Mouse (Mus musculus) megakaryocyte, embryonic 14.5 days (primary cell): Measurements from ENCODE around the gene Ccdc149. TPM values are rescaled to one million over a fixed set of nuclear protein-coding genes. Genes with fewer than 3 reads are reported as not detected.
A peak's percentile ranks its signal among the peaks of the same experiment; 100 is the strongest.

ENCODE experiments used
- H3K27me3 ChIP-seq: replicated peaks from 2 replicates; pipeline ENCODE3; 2012; ENCODE audit warnings: inconsistent platforms
- H3K36me3 ChIP-seq: replicated peaks from 2 replicates; pipeline ENCODE3; 2012; ENCODE audit warnings: low read length, inconsistent platforms, mixed read lengths
- H3K4me1 ChIP-seq: 2 replicates; pipeline ENCODE4 v1.6.1; 2012; ENCODE audit warnings: inconsistent platforms
- H3K4me3 ChIP-seq: replicated peaks from 2 replicates; pipeline ENCODE3; 2012; ENCODE audit warnings: moderate library complexity, mild to moderate bottlenecking, inconsistent platforms
- H3K9me3 ChIP-seq: 2 replicates; pipeline ENCODE4 v1.6.1; 2012; ENCODE audit warnings: inconsistent platforms
- FLI1 ChIP-seq: IDR thresholded peaks from 2 replicates; pipeline ENCODE4 v1.6.1; 2012; ENCODE audit warnings: low read length, inconsistent platforms, mixed read lengths
- GATA1 ChIP-seq: IDR thresholded peaks from 3 replicates; pipeline ENCODE4 v1.6.1; 2012; ENCODE audit warnings: mixed read lengths, low read length, inconsistent platforms, borderline replicate concordance
- polyA plus RNA-seq: library from polyadenylated mRNA; stranded (reverse); fragments of >175 nt; gene quantifications from 2 replicates; pipeline ENCODE4 v1.2.3, GENCODE M21; 2012; ENCODE audit warnings: low replicate concordance; ENCODE audit not compliant: insufficient read depth

The Ccdc149 gene
- 0.07 TPM in 1 of 2 replicates, not detected in the other for polyA plus RNA-seq

DNA sequence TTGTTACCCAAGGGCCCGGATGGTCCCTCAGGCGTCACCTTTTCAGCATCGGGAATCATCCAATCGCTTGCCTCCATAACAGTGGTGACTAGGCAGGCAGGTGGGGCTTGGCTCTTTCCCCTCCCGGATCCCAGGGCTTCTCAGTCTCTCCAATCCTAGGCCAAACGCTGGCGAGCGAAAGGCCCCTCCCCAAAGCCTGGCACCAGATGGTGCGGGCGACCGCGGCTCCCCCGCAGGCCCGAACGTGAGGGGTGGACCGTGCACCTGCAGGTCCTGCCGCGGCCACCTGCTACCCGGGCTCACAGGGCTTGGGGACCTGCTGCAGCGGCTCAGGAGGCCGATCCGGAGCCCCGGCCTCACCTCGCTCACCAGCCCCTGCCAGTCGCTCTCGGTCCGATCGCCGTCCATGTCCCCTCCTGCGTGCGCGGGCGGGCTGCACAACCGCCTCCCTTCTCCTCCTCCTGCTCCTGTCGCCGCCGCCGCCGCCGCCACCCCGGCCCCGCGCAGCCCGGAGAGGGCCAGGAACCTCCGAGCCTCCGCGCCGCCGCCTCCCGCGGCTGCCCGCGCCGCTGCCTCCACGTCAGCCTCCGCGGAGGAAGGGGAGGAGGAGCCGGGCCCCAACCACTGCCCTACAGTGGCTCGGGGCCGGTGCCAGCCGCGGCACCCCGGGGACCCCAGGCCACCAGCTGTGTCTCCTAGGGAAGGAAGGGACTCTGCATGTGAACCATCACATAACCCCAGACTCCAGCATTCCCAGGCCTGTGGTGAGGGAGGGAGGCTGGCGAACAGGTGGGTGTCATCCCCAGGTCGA is at the start of gene Ccdc149:
TSS of gene Ccdc149 (minus strand) at position 531 of the 811 bp plus-strand sequence.
- no peak for TF ChIP-seq GATA1
- TF ChIP-seq FLI1, result no peak
- Histone ChIP-seq H3K4me1 (peaks cover 14% of the 10 kb centered on the region), H3K27me3 (peaks cover 47% of the 10 kb centered on the region), H3K9me3 (peaks cover 18% of the 10 kb centered on the region), H3K4me3 (peak within 1 kb of the TSS; percentile 90), H3K36me3 (no peaks in the 10 kb centered on the region)

GRCm38 (mm10) chr5:52519921-52520320 is 48.6 kb upstream of the Ccdc149 start:
- Histone ChIP-seq H3K36me3 (no peaks in the 10 kb centered on the region), H3K9me3 (peaks cover 32% of the 10 kb centered on the region), H3K4me1 (peaks cover 16% of the 10 kb centered on the region), H3K4me3 (peak overlapping the region; percentile 33), H3K27me3 (peaks cover 17% of the 10 kb centered on the region)
- TF ChIP-seq GATA1, result no peak
- TF ChIP-seq FLI1, result no peak

- Histone ChIP-seq H3K27me3 (peaks cover 12% of the 10 kb centered on the region), H3K9me3 (peaks cover 24% of the 10 kb centered on the region), H3K4me3 (peak overlapping the region; percentile 86), H3K4me1 (peaks cover 11% of the 10 kb centered on the region), H3K36me3 (no peaks in the 10 kb centered on the region)
- TF ChIP-seq GATA1 (no peak), FLI1 (no peak)
These were observed 44.8 kb upstream of the Ccdc149 start for GRCm38 (mm10) chr5:52516072-52516476.

DNA sequence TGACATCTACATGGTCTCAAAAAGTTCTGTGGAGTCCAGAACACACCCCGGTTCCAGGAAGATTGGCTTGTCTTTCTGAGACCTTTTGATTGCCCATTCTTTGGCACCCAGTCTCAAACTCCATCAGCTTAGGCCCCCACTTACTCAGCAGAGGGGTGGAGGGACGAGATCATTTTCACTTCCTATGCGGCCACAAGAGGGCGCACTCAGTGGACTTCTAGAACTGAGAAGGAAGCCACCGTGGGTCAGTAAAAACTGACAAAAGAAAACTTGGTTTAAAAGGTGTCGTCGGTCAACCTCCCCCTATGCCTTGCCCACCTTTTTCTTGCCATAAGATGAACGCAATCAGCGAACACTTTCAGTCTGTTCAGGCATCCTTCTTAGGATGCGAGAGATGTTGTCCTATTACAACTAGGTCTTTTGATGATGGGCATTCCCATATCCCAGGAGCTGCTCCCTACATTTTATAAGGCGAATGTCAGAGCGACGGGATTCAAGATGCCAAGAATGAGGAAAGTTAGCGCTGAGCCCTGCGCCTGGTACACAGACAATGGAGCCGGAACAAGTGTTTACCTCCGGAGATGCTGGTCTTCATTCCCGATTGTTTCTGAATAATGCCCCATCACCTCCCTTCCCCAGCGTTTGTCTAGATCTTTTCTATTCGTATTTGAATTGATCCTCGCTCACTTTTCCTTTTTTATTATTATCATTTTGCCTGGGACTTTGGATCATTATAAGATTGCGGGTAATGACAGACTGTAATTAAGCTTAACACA is 44.1 kb upstream of the Ccdc149 start:
- no peaks in the 10 kb centered on the region for H3K36me3 ChIP-seq
- TF ChIP-seq FLI1 (no peak), GATA1 (no peak)

GRCm38 (mm10) chr5:52511089-52511488 is 39.8 kb upstream of the Ccdc149 start:
- H3K36me3 ChIP-seq, result no peaks in the 10 kb centered on the region
- peaks cover 2% of the 10 kb centered on the region for H3K27me3 ChIP-seq
- peaks cover 4% of the 10 kb centered on the region; the same call in 1 of the 2 replicates for H3K9me3 ChIP-seq
- no peak overlapping the region for H3K4me3 ChIP-seq
- peaks cover 9% of the 10 kb centered on the region for H3K4me1 ChIP-seq
- no peak for TF ChIP-seq GATA1
- no peak for TF ChIP-seq FLI1

More for the DNA sequence above, 44.1 kb upstream of the Ccdc149 start:
- peaks cover 19% of the 10 kb centered on the region for H3K9me3 ChIP-seq
- H3K27me3 ChIP-seq, result peaks cover 12% of the 10 kb centered on the region
- H3K4me1 ChIP-seq, result peaks cover 11% of the 10 kb centered on the region
- peak overlapping the region; percentile 86 for H3K4me3 ChIP-seq

DNA sequence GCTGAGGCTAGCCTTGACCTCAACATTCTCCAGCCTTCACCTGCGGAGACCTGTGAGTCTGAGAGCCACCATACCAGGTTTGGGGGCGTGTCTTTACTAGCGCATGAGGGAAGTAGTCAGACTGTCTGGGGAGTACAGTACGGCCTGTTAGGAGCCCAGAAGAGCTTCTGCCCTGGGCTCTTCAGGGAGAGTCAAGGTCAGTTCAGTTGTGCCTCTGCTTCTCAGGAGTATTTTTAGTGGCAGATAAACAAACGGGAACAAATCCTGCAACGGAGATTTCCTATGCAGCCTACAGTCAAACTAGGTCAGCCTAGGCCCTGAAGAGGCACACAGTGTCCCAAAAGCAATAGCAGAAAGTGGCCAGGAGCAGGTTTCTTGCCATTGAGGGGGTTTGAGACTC is 38.1 kb upstream of the Ccdc149 start:
- no peak for TF ChIP-seq GATA1
- no peak for TF ChIP-seq FLI1
- peaks cover 6% of the 10 kb centered on the region for H3K9me3 ChIP-seq
- H3K4me1 ChIP-seq, result no peaks in the 10 kb centered on the region
- no peaks in the 10 kb centered on the region for H3K36me3 ChIP-seq
- H3K27me3 ChIP-seq, result no peaks in the 10 kb centered on the region
- H3K4me3 ChIP-seq, result no peak overlapping the region

- Histone ChIP-seq H3K27me3 (no peaks in the 10 kb centered on the region), H3K36me3 (no peaks in the 10 kb centered on the region), H3K4me1 (no peaks in the 10 kb centered on the region), H3K9me3 (peaks cover 24% of the 10 kb centered on the region), H3K4me3 (no peak overlapping the region)
- no peak for TF ChIP-seq FLI1
- no peak for TF ChIP-seq GATA1
These were observed 33.3 kb upstream of the Ccdc149 start for GRCm38 (mm10) chr5:52504666-52505065.

- H3K9me3 ChIP-seq, result peaks cover 24% of the 10 kb centered on the region
- no peaks in the 10 kb centered on the region for H3K4me1 ChIP-seq
- H3K4me3 ChIP-seq, result no peak overlapping the region
- no peaks in the 10 kb centered on the region for H3K36me3 ChIP-seq
- TF ChIP-seq FLI1 (no peak), GATA1 (no peak)
- H3K27me3 ChIP-seq, result no peaks in the 10 kb centered on the region
These were observed 32.8 kb upstream of the Ccdc149 start for GRCm38 (mm10) chr5:52504148-52504547.

GRCm38 (mm10) chr5:52495671-52496070 is 24.4 kb upstream of the Ccdc149 start:
- Histone ChIP-seq H3K4me3 (no peak overlapping the region), H3K27me3 (no peaks in the 10 kb centered on the region), H3K36me3 (no peaks in the 10 kb centered on the region), H3K4me1 (no peaks in the 10 kb centered on the region), H3K9me3 (peaks cover 12% of the 10 kb centered on the region; the same call in 1 of the 2 replicates)
- TF ChIP-seq FLI1 (no peak), GATA1 (no peak)

- Histone ChIP-seq H3K9me3 (0 out of 2 replicates have a peak, but pooled peaks cover 4% of the 10 kb centered on the region), H3K36me3 (no peaks in the 10 kb centered on the region), H3K4me3 (no peak overlapping the region), H3K27me3 (no peaks in the 10 kb centered on the region), H3K4me1 (no peaks in the 10 kb centered on the region)
- TF ChIP-seq FLI1, result no peak
- TF ChIP-seq GATA1, result no peak
These were observed 20.2 kb upstream of the Ccdc149 start for GRCm38 (mm10) chr5:52491496-52491895.
